Mouse (Mus musculus) embryonic stem cell, embryonic (primary cell): ENCODE measurements around the gene Ezh1.

ENCODE experiments used
- CTCF ChIA-PET, 4 experiments: fragments of 300-600 bp in 2 of 4; fragments of 350-600 bp in 2 of 4; sonication (Branson Sonifier 250); formaldehyde crosslinking; loops; one replicate each; lab custom pipeline; 2022; ENCODE audit warnings: inconsistent platforms in 2 of 4; lab: Charles Lee
- POLR2A ChIA-PET, 4 experiments: fragments of 300-600 bp in 2 of 4; fragments of 350-600 bp in 2 of 4; sonication (Branson Sonifier 250); formaldehyde crosslinking; loops; one replicate each; lab custom pipeline; 2022; ENCODE audit warnings: antibody characterized with exemption in 4 of 4, inconsistent platforms in 1 of 4; lab: Charles Lee

Gene Ezh1

GRCm38 (mm10) chr11:101226065-101226701 is at the start of gene Ezh1:
Gene Ezh1 (minus strand): TSS chr11:101226463.
- CTCF ChIA-PET = interaction anchor here in 3 of 4 experiments (0.5 to 1.2 kb wide), 9 partner anchors 9 to 572 kb away, joined by 3 to 6 read pairs (median 3); partner anchors contain the start of genes Becn1 (in 1 of the 3), Ramp2 (in 1 of the 3), Retreg3 (in 1 of the 3) and Tubg1 (in 1 of the 3)
- POLR2A ChIA-PET = interaction anchor here (0.5 to 1.4 kb wide), 13 partner anchors 20 to 569 kb away, joined by 3 to 11 read pairs (median 3); partner anchors contain the start of genes Ramp2 (in 2 of the 4), Aarsd1 (in 1 of the 4), Arl4d (in 1 of the 4) and Cntd1 (in 1 of the 4)

- CTCF ChIA-PET = interaction anchor here in 1 of 4 experiments (1.5 kb wide), 1 partner anchor 26 kb away, joined by 5 read pairs; the partner anchor contains the start of gene Becn1
- POLR2A ChIA-PET = interaction anchor here in 2 of 4 experiments (0.9 to 2.3 kb wide), 4 partner anchors 14 to 167 kb away, joined by 3 to 6 read pairs (median 3); partner anchors contain the start of genes Rpl27 (in 1 of the 2) and Wnk4 (in 1 of the 2)
These were observed 49.0 kb upstream of the Ezh1 start for GRCm38 (mm10) chr11:101275309-101275708.

- CTCF ChIA-PET = no interaction called here
- POLR2A ChIA-PET = interaction anchor here in 2 of 4 experiments (0.5 to 1.2 kb wide), 5 partner anchors 11 to 323 kb away, joined by 3 to 4 read pairs (median 3); partner anchors contain the start of gene Becn1 (in 1 of the 2)
These were observed 46.2 kb upstream of the Ezh1 start for GRCm38 (mm10) chr11:101272446-101272845.

- CTCF ChIA-PET = interaction anchor here in 2 of 4 experiments (0.9 to 1.8 kb wide), 3 partner anchors 32 to 212 kb away, joined by 3 to 6 read pairs (median 5); partner anchors contain the start of gene Becn1 (in 1 of the 2)
These were observed 43.4 kb upstream of the Ezh1 start for GRCm38 (mm10) chr11:101269577-101270116.

GRCm38 (mm10) chr11:101265906-101266305 is 39.6 kb upstream of the Ezh1 start:
- POLR2A ChIA-PET = interaction anchor here in 2 of 4 experiments (1.1 to 1.5 kb wide), 3 partner anchors 12 to 36 kb away, joined by 3 to 4 read pairs (median 3); partner anchors contain the start of genes Becn1 (in 1 of the 2), Cntd1 (in 1 of the 2) and Coa3 (in 1 of the 2)

More at GRCm38 (mm10) chr11:101269577-101270116, 43.4 kb upstream of the Ezh1 start:
- POLR2A ChIA-PET = interaction anchor here in 3 of 4 experiments (0.6 to 2.4 kb wide), 8 partner anchors 9 to 172 kb away, joined by 3 to 19 read pairs (median 4); partner anchors contain the start of genes Cntd1 (in 2 of the 3), Coa3 (in 2 of the 3), Wnk4 (in 2 of the 3) and Rpl27 (in 1 of the 3)

GRCm38 (mm10) chr11:101264954-101265471 is 38.8 kb upstream of the Ezh1 start:
- ChIA-PET CTCF (no interaction called here), POLR2A (interaction anchor here in 2 of 4 experiments (0.8 to 1.2 kb wide), 3 partner anchors 9 to 14 kb away, joined by 3 read pairs; partner anchors contain the start of genes Cntd1 (in 1 of the 2) and Coa3 (in 1 of the 2))

More at GRCm38 (mm10) chr11:101265906-101266305, 39.6 kb upstream of the Ezh1 start:
- CTCF ChIA-PET = interaction anchor here in 1 of 4 experiments (0.8 kb wide), 1 partner anchor 20 kb away, joined by 3 read pairs; the partner anchor contains the start of gene Ramp2

GRCm38 (mm10) chr11:101263989-101264280 is 37.7 kb upstream of the Ezh1 start:
- POLR2A ChIA-PET = interaction anchor here in 1 of 4 experiments (1.2 kb wide), 1 partner anchor 10 kb away, joined by 3 read pairs; no protein-coding TSS in a partner anchor
- CTCF ChIA-PET = no interaction called here

GRCm38 (mm10) chr11:101263138-101263988 is 37.1 kb upstream of the Ezh1 start:
- ChIA-PET CTCF (interaction anchor here in 1 of 4 experiments (0.7 kb wide), 1 partner anchor 82 kb away, joined by 6 read pairs; no protein-coding TSS in a partner anchor), POLR2A (no interaction called here)

- POLR2A ChIA-PET = interaction anchor here in 3 of 4 experiments (0.6 to 5.6 kb wide), 15 partner anchors 8 to 907 kb away, joined by 3 to 45 read pairs (median 5); partner anchors contain the start of genes Cntd1 (in 2 of the 3), Coa3 (in 2 of the 3), Rpl27 (in 2 of the 3) and Vps25 (in 2 of the 3)
- CTCF ChIA-PET = interaction anchor here in 2 of 4 experiments (0.7 to 1.3 kb wide), 2 partner anchors 81 to 86 kb away, joined by 3 to 6 read pairs; no protein-coding TSS in a partner anchor
These were observed 36.2 kb upstream of the Ezh1 start for GRCm38 (mm10) chr11:101262272-101262967.

- ChIA-PET CTCF (interaction anchor here (0.6 to 2.4 kb wide), 13 partner anchors 11 to 203 kb away, joined by 3 to 19 read pairs (median 4); partner anchors contain the start of genes Becn1 (in 3 of the 4), Psmc3ip (in 1 of the 4), Ramp2 (in 1 of the 4) and Rpl27 (in 1 of the 4)), POLR2A (interaction anchor here in 3 of 4 experiments (0.6 to 5.6 kb wide), 40 partner anchors 8 to 941 kb away, joined by 3 to 45 read pairs (median 5); partner anchors contain the start of genes Cntd1 (in 3 of the 3), Coa3 (in 3 of the 3), Becn1 (in 2 of the 3) and Gm27029 (in 2 of the 3))
These were observed 34.6 kb upstream of the Ezh1 start for GRCm38 (mm10) chr11:101260826-101261380.

GRCm38 (mm10) chr11:101259948-101260825 is 33.9 kb upstream of the Ezh1 start, which contains the start of gene Wnk4:
Gene Wnk4 (plus strand): TSS chr11:101260567.
- POLR2A ChIA-PET = interaction anchor here (0.5 to 5.6 kb wide), 62 partner anchors 7 to 1344 kb away, joined by 3 to 45 read pairs (median 4); partner anchors contain the start of genes Becn1 (in 3 of the 4), Cntd1 (in 3 of the 4), Coa3 (in 3 of the 4) and Rpl27 (in 3 of the 4)
- CTCF ChIA-PET = interaction anchor here (0.6 to 2.4 kb wide), 23 partner anchors 8 to 682 kb away, joined by 3 to 19 read pairs (median 3); partner anchors contain the start of genes Becn1 (in 3 of the 4), Cntd1 (in 1 of the 4), Coa3 (in 1 of the 4) and Psmc3ip (in 1 of the 4)

GRCm38 (mm10) chr11:101259261-101259712 is 33.0 kb upstream of the Ezh1 start:
- CTCF ChIA-PET = interaction anchor here in 3 of 4 experiments (0.6 to 2.4 kb wide), 13 partner anchors 8 to 682 kb away, joined by 3 to 19 read pairs (median 4); partner anchors contain the start of genes Becn1 (in 1 of the 3), Cntd1 (in 1 of the 3) and Coa3 (in 1 of the 3)
- POLR2A ChIA-PET = interaction anchor here in 3 of 4 experiments (0.6 to 5.6 kb wide), 31 partner anchors 8 to 1026 kb away, joined by 3 to 45 read pairs (median 5); partner anchors contain the start of genes Cntd1 (in 3 of the 3), Coa3 (in 3 of the 3), Becn1 (in 2 of the 3) and Gm27029 (in 2 of the 3)

- POLR2A ChIA-PET = interaction anchor here in 1 of 4 experiments (0.8 kb wide), 1 partner anchor 755 kb away, joined by 3 read pairs; no protein-coding TSS in a partner anchor
- CTCF ChIA-PET = interaction anchor here in 2 of 4 experiments (0.7 to 1.2 kb wide), 3 partner anchors 46 to 79 kb away, joined by 3 to 4 read pairs (median 3); partner anchors contain the start of gene Becn1 (in 1 of the 2)
These were observed 29.8 kb upstream of the Ezh1 start for GRCm38 (mm10) chr11:101255826-101256775.
